Mouse (Mus musculus) heart, adult 2 months (tissue): Measurements from ENCODE around the gene Pik3cb.

Source experiments
- CTCF ChIP-seq: fragments of 200-600 bp; IDR thresholded peaks from 2 replicates; pipeline ENCODE4 v1.8.1; 2022; ENCODE audit warnings: antibody characterized with exemption, mild to moderate bottlenecking, moderate library complexity
- EP300 ChIP-seq: fragments of 200-500 bp; IDR thresholded peaks from 2 replicates; pipeline ENCODE4 v1.6.1; 2011; ENCODE audit warnings: low read depth, low read length, control low read depth; ENCODE audit not compliant: insufficient read depth
- POLR2A ChIP-seq: fragments of 200-500 bp; IDR thresholded peaks from 2 replicates; pipeline ENCODE4 v1.6.1; 2011; ENCODE audit warnings: mild to moderate bottlenecking, low read depth, low read length, control low read depth; ENCODE audit not compliant: insufficient read depth

GRCm38 (mm10) chr9:99122749-99123148 is 17.7 kb downstream of the Pik3cb start:
- no peak for TF ChIP-seq CTCF
- TF ChIP-seq POLR2A = no peak
- TF ChIP-seq EP300 = no peak
